Mouse (Mus musculus): ENCODE measurements at regions not wholly inside any gene's neighbourhood (a gene's known extent, or its start where the extent isn't known, plus 50 kb on each side); places are given as distances from the start of the nearest gene placed in this dataset.

GRCm38 (mm10) chr3:149333131-149333530 lies 342.8 kb upstream of the Adgrl2 start:
- TF ChIP-seq POLR2A (IDR thresholded peaks at IDR 0.05; ENCODE audit: low read depth, low read length) = no peak
- TF ChIP-seq TBP (conservative IDR thresholded peaks at IDR 0.05; ENCODE audit: low read depth, low read length) = no peak
- TF ChIP-seq USF1 (IDR thresholded peaks at IDR 0.05; ENCODE audit: low read depth, low read length) = no peak
- TF ChIP-seq CTCF (conservative IDR thresholded peaks at IDR 0.05 in 1 of 2, IDR thresholded peaks at IDR 0.05 in 1 of 2; ENCODE audit: low read depth in 2 of 2, low read length in 2 of 2) = no peak
- no peak for TF ChIP-seq HCFC1 (IDR thresholded peaks at IDR 0.05; ENCODE audit: low read depth, low read length)
- no peak for TF ChIP-seq RCOR1 (conservative IDR thresholded peaks at IDR 0.05; ENCODE audit: low read depth, low read length)
- TF ChIP-seq CHD1 (IDR thresholded peaks at IDR 0.05; ENCODE audit: low read depth, low read length) = no peak
- TF ChIP-seq TCF12 (IDR thresholded peaks at IDR 0.05; ENCODE audit: low read depth, low read length) = no peak
- TF ChIP-seq UBTF (IDR thresholded peaks at IDR 0.05; ENCODE audit: low read depth, low read length) = no peak
- TF ChIP-seq ZC3H11A (IDR thresholded peaks at IDR 0.05; ENCODE audit: low read depth, low read length) = no peak
- no peak for TF ChIP-seq MEF2A (IDR thresholded peaks at IDR 0.05; ENCODE audit: borderline replicate concordance, low read depth, low read length)
- TF ChIP-seq EP300 (IDR thresholded peaks at IDR 0.05; ENCODE audit: low read length) = no peak
- no peak for TF ChIP-seq CHD2 (IDR thresholded peaks at IDR 0.05; ENCODE audit: low read length)
